Mouse (Mus musculus) MEL (cell line): ENCODE results near the gene Dnah10.
"Not testable (repeated sequence)": the region's sequence is repeated elsewhere in the genome, so short reads cannot be mapped to it uniquely, and the experiment has no call there.

Experiments
- CTCF ChIP-seq, 3 experiments: IDR thresholded peaks in 2 of 3; conservative IDR thresholded peaks in 1 of 3; 2 replicates each; pipeline ENCODE4 v1.5.1; 2011 to 2012; ENCODE audit warnings: low read length in 3 of 3, low read depth in 2 of 3, mild to moderate bottlenecking in 2 of 3, improper control_type of control experiment in 1 of 3, inconsistent platforms in 1 of 3, mixed read lengths in 1 of 3, moderate library complexity in 1 of 3; ENCODE audit not compliant: control insufficient read depth in 1 of 3, insufficient read depth in 1 of 3, poor library complexity in 1 of 3, severe bottlenecking in 1 of 3
- E2F4 ChIP-seq: IDR thresholded peaks from 2 replicates; pipeline ENCODE4 v1.6.1; 2011; ENCODE audit warnings: low read depth, low read length, improper control_type of control experiment, borderline replicate concordance
- EP300 ChIP-seq, 2 experiments: IDR thresholded peaks; 2 replicates each; pipeline ENCODE4 v1.6.1; 2011; ENCODE audit warnings: improper control_type of control experiment in 2 of 2, low read length in 2 of 2, low read depth in 1 of 2, mild to moderate bottlenecking in 1 of 2
- GATA1 ChIP-seq: IDR thresholded peaks from 2 replicates; pipeline ENCODE4 v1.6.1; 2011; ENCODE audit warnings: low read depth, low read length, improper control_type of control experiment
- MAZ ChIP-seq: IDR thresholded peaks from 2 replicates; pipeline ENCODE4 v1.6.1; 2012; ENCODE audit warnings: low read depth, mild to moderate bottlenecking, inconsistent platforms, low read length, improper control_type of control experiment
- MYC ChIP-seq: IDR thresholded peaks from 2 replicates; pipeline ENCODE4 v1.6.1; 2011; ENCODE audit warnings: low read depth, mild to moderate bottlenecking, low read length, improper control_type of control experiment, moderate library complexity
- NRF1 ChIP-seq: IDR thresholded peaks from 2 replicates; pipeline ENCODE4 v1.6.1; 2014; ENCODE audit warnings: low read depth, mild to moderate bottlenecking, inconsistent platforms, low read length, improper control_type of control experiment, moderate library complexity; ENCODE audit not compliant: poor library complexity, insufficient read depth, severe bottlenecking
- POLR2A ChIP-seq, 2 experiments: IDR thresholded peaks; 2 replicates each; pipeline ENCODE4 v1.6.1; 2011 to 2012; ENCODE audit warnings: low read length in 2 of 2, mild to moderate bottlenecking in 2 of 2, control low read depth in 1 of 2, improper control_type of control experiment in 1 of 2, low read depth in 1 of 2, moderate library complexity in 1 of 2; ENCODE audit not compliant: control insufficient read depth in 1 of 2, insufficient read depth in 1 of 2, poor library complexity in 1 of 2
- POLR2AphosphoS2 ChIP-seq: IDR thresholded peaks from 2 replicates; pipeline ENCODE4 v1.6.1; 2011; ENCODE audit warnings: low read length, improper control_type of control experiment
- RAD21 ChIP-seq: IDR thresholded peaks from 2 replicates; pipeline ENCODE4 v1.6.1; 2011; ENCODE audit warnings: mild to moderate bottlenecking, low read depth, low read length, improper control_type of control experiment
- RCOR1 ChIP-seq: IDR thresholded peaks from 2 replicates; pipeline ENCODE4 v1.6.1; 2012; ENCODE audit warnings: low read depth, mild to moderate bottlenecking, inconsistent platforms, low read length, improper control_type of control experiment
- TBP ChIP-seq: IDR thresholded peaks from 2 replicates; pipeline ENCODE4 v1.8.0; 2011; ENCODE audit warnings: low read depth, low read length, improper control_type of control experiment
- USF1 ChIP-seq: IDR thresholded peaks from 2 replicates; pipeline ENCODE4 v1.6.1; 2014; ENCODE audit warnings: low read depth, mild to moderate bottlenecking, inconsistent platforms, low read length, improper control_type of control experiment, moderate library complexity
- ZKSCAN1 ChIP-seq: IDR thresholded peaks from 2 replicates; pipeline ENCODE4 v1.6.1; 2012; ENCODE audit warnings: low read depth, mild to moderate bottlenecking, inconsistent platforms, low read length, improper control_type of control experiment, moderate library complexity

DNA sequence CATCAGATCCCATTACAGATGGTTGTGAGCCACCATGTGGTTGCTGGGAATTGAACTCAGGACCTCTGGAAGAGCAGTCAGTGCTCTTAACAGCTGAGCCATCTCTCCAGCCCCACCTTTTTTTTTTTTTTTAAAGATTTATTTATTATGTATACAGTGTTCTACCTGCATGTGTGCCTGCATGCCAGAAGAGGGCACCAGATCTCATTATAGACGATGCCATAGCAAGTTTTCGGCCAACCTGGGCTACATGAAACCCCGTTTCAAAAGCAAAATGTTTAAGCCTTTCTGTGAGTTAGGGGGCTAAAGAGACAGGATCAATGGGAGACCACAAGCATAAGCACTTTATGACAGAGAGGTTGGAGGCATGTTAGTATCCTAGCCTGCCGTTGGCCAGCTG is 51.4 kb downstream of the Dnah10 start:
- TF ChIP-seq POLR2A (IDR thresholded peaks at IDR 0.05; ENCODE audit: control insufficient read depth in 1 of 2, insufficient read depth in 1 of 2, low read depth in 1 of 2, low read length in 2 of 2, poor library complexity in 1 of 2); USF1; MYC; RCOR1; POLR2AphosphoS2; EP300 (IDR thresholded peaks at IDR 0.05; ENCODE audit: low read depth in 1 of 2, low read length in 2 of 2); E2F4; MAZ; ZKSCAN1; GATA1; NRF1: not testable (repeated sequence)
- TF ChIP-seq TBP, result 0 out of 2 replicates have a peak, but pooled peaks have one; percentile 28
- TF ChIP-seq RAD21, result peak; percentile 33
- peak; percentile 20 to 42 (median 26); a peak in 3 of 6 replicates for TF ChIP-seq CTCF (IDR thresholded peaks at IDR 0.05 in 2 of 3, conservative IDR thresholded peaks at IDR 0.05 in 1 of 3; ENCODE audit: control insufficient read depth in 1 of 3, insufficient read depth in 1 of 3, low read depth in 2 of 3, low read length in 3 of 3, poor library complexity in 1 of 3, severe bottlenecking in 1 of 3)
